Mouse (Mus musculus) layer of hippocampus, adult 9-10 months (tissue): ENCODE measurements at regions not wholly inside any gene's neighbourhood (a gene's known extent, or its start where the extent isn't known, plus 50 kb on each side); places are given as distances from the start of the nearest gene placed in this dataset.

Experiments
- DNase-seq: peaks from one replicate; pipeline ENCODE4 v3.0.0; 2022; ENCODE audit warnings: low spot score

GRCm38 (mm10) chr17:75714578-75714977, 162.8 kb upstream of the Fam98a start:
- DNase-seq = no peak

DNA sequence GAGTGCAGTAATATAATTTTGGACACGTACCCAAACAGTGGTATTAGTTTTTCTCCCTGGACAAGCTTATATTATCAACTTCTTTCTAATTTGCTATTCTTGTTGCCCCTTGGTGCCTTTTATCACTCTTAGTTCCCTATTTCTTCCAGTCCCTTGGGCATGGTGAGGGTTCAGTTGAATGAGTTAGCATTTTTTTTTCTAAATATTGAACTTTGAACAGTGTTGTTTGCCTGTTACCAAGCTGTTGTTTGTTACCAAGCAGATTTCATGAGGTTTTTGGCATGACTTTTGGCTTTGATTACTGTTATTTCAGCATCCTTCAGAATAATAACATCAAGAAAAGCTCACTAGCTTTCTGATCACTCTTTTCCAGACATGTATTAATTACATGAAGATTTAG, 162.3 kb upstream of the Fam98a start:
- no peak for DNase-seq

DNA sequence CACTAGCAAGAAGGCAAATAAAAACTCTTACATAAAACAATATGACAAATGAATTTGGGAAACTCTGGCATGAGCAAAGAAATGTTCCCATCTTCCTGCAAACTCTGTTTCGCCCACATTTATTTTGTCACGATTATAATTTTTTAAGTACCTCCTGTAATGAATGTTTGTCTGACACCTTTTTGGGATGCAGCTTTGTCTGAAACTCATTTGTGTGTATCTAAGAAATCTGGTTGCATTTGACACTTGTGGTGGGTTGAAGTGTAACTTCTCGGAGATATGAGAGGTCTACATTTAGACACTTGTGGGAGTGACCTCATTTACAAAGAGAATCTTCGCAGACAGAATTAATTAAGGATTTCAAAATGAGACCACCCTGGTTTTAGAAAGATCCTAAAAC, 155.9 kb upstream of the Fam98a start:
- DNase-seq = no peak

- DNase-seq = no peak
These were observed 153.6 kb upstream of the Fam98a start for GRCm38 (mm10) chr17:75705357-75705756.

GRCm38 (mm10) chr17:75703865-75704264, 152.1 kb upstream of the Fam98a start:
- no peak for DNase-seq

DNA sequence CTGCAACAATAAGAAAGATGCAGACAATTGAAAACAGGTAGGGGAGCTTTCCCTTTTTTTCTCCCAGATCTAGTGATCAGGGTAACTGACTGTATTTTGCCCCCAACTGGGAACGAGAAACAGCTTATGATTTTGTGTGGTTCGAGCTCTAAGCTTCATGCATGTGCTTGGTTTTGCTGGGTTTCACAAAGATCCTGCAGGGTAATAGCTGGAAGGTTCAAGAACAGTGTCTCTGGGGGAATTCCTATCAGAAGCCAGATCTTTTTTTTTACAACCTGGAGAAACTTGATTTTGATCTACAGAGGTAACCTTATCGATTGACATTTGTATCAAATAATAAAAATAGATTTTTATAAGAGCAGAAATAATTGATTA, 145.0 kb upstream of the Fam98a start:
- DNase-seq = no peak

GRCm38 (mm10) chr17:75696103-75696728, 144.5 kb upstream of the Fam98a start:
- DNase-seq = no peak

- no peak for DNase-seq
These were observed 134.2 kb upstream of the Fam98a start for GRCm38 (mm10) chr17:75685927-75686326.

DNA sequence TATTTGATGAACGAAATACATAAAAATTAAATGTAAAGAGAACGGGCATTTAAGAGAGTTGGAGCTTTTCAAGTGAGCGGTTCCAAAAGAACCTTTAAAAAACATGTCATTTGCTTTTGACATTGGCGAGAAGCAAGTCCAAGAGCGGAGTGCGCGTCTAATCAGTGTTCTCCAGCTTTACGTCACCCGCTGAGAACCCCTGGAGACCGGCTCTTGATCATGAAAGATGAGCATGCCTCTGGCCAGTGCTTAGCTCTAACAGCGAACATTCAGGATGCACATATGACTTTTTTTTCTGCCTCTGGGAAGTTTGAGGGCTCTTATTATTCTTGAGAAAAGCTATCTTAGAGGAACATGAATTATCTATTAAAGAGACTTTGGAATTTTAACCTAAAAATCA, 95.2 kb upstream of the Fam98a start:
- DNase-seq = no peak

GRCm38 (mm10) chr17:75644698-75645097, 93.0 kb upstream of the Fam98a start:
- DNase-seq = no peak

DNA sequence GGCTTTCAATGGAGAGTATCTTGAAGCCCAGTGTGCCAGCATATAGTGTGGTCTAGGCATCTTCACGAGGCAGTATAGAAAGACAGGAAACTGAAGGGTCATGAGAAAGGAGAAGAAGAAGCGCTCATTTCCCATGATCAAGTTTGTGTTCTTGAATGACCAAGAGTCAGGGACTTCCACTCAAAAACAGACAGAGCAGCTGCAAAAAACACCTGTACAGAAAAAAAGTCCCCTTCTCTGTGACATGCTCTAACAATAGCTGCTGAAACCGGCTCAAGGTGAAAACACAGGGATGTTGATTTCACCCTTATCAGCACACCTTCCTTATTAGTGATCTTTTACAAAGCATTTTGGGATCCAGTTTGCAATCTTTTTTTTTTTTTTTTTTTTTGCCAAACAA, 90.6 kb upstream of the Fam98a start:
- no peak for DNase-seq

DNA sequence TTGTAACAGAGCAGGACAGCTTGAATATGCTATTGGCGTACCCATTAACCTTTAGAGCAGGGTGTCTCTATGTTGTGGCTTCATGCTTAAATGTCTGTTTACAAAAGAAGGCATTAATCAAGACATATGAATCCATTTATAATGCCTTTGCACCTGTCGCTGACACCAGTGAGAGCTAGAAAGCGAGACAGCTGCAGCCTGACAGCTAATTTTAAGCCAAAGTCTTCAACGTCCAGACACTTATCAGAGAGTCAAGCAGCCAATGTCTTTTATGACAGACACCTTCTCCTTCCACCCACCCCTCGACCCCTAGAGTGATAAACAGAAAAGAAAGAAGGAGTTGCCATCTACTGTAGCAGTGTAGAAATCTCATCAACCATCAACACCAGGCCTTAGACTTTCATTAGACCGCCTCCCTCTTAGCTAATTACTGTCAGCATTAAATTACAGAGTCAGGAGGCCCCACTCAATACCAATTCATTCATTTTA, 89.3 kb upstream of the Fam98a start:
- DNase-seq = no peak

DNA sequence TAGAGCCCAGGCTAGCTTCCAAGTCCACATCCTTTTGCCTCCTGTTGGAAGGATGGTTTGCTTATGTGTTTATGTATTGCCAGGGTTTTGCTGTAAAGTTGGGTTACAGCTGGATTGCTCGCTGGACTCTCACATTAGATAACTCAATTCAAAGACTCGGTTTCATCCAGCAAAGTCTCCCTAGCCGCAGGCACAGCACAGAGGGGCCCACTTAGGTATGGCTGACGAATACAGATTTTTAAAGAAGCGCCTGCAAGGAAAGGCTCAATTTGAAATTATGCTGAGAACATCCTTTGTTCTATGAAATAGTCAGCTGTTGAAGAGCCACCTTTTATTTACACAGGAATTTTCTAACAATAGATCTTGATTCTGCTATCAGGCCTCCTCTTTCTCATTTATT, 88.8 kb upstream of the Fam98a start:
- DNase-seq = no peak

- DNase-seq = no peak
These were observed 78.1 kb upstream of the Fam98a start for GRCm38 (mm10) chr17:75629857-75630256.

GRCm38 (mm10) chr17:75619472-75619871, 67.7 kb upstream of the Fam98a start:
- DNase-seq = no peak

- no peak for DNase-seq
These were observed 66.8 kb upstream of the Fam98a start for GRCm38 (mm10) chr17:75618514-75618913.

- peak; percentile 25 for DNase-seq
These were observed 65.5 kb upstream of the Fam98a start for GRCm38 (mm10) chr17:75617280-75617679.

DNA sequence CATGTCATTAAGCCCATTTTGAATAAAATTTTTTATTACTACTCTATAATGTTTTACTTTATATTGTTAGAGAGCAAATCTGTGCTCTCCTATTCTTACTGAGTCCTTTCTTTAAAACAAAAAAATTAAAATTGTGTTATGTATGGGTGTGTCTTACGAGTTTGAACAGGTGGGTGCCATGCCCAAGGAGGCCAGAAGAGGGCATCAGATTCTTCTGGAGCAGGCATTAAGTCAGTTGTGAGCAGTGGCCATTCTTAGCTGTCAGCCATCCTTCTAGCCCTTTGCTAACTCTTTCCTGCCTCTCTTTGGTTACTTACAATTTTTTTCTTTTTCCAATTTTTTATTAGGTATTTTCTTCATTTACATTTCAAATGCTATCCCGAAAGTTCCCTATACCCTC, 63.6 kb upstream of the Fam98a start:
- DNase-seq = no peak

GRCm38 (mm10) chr17:75603417-75604086, 51.8 kb upstream of the Fam98a start:
- no peak for DNase-seq
